Mouse (Mus musculus): Measurements from ENCODE around the gene Arhgef25.
"Not testable (repeated sequence)": the region's sequence is repeated elsewhere in the genome, so short reads cannot be mapped to it uniquely, and the experiment has no call there.

Gene Arhgef25

DNA sequence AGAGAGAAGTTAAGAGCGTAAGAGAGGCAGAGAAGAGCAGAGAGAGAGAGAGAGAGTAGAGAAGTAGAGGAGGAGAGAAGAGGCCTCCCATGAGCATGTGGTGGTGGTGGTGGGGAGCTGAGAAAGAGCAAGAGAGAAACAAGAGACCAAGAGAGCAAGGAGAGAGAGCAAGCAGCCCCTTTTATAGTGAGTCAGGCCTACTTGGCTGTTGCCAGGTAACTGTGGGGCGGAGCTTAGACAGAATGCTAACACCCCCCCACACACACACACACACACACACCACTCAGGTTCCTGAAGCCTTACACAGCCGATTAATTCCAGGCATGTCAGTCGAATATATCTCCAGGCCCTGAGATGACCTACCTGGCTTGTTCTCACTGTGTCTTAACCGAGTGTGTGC, 44.6 kb downstream of the Arhgef25 start:
- ATAC-seq (ENCODE audit: insufficient number of reproducible peaks, low FRiP score, low TSS enrichment) = no peak

DNA sequence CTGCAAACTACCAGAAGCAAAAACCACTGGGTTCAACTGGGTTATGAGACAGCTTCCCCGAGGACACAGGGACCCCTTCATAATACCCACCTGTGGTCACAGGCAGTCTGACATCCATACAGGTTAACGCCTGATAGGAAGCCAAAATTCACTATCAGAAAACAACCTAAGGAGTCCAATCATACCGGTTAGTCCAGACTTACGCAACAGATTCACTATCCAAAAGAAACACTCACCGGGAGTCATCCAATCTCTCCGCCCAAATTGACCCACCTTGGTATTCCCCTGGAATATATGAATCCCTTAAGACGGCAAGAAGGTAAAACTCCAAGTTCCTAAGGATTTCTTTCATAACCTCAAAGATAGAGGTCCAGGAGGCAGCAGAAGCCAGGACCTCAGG, 45.3 kb downstream of the Arhgef25 start:
- no peak for ATAC-seq (ENCODE audit: insufficient number of reproducible peaks, low FRiP score, low TSS enrichment)

DNA sequence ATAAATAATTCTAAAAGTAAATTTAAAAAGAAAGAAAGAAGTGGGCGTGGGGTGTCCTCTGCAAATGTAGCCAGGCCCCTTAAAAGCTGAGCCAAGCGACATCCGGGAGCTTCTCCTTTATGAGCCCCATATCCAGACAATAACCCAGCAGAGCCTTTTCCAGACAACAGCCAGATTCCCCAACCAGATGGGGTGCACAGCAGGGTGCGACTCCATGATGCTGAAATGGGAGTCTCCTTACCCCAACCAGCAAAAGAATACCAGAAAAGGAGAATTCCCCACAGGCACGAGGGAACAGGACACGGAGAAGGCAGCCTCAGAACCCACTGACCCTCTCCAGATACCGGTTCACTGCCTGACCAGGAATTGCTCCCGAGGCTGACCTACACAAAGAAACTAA, 46.7 kb downstream of the Arhgef25 start:
- no peak for ATAC-seq (ENCODE audit: insufficient number of reproducible peaks, low FRiP score, low TSS enrichment)

DNA sequence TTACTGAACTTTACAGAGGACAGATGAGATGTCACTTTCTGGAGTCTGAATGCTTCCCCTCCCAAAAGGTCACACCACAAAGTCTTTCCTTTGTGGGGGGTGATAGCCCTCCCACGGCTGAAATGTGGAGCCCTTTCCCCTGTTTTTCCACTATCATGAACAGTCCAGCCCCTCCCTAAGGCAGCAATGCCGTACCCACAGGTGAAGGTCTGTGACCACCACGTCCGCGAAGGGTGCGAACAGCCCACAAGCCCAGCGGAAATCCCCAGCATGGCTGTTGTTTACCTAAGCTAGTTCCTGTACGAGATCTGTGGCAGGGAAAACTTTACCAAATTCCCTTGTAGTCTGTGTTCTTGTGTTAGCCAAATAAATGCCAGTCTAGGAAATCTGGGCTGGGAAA, 48.4 kb downstream of the Arhgef25 start:
- no peak for ATAC-seq (ENCODE audit: insufficient number of reproducible peaks, low FRiP score, low TSS enrichment)

DNA sequence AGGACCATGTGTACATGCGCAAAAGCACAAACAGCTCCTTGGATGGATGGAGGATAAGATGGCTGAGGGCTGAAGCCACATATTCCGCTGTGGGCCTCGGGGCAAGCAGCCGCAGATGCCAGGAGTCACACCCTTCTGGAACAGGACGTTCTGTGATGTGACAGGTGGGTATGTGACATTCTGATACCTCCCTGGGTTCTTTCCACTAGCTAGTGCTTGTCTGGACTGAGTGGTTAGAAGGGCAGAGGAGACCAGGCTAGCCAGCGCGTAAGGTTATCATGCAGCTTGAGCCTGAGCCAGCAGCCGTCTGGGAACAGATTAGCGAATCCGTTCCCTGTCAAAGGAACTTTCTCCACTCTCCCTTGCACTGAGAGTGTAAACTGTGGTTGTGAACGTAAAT, 48.9 kb downstream of the Arhgef25 start:
- no peak for ATAC-seq (ENCODE audit: insufficient number of reproducible peaks, low FRiP score, low TSS enrichment)

DNA sequence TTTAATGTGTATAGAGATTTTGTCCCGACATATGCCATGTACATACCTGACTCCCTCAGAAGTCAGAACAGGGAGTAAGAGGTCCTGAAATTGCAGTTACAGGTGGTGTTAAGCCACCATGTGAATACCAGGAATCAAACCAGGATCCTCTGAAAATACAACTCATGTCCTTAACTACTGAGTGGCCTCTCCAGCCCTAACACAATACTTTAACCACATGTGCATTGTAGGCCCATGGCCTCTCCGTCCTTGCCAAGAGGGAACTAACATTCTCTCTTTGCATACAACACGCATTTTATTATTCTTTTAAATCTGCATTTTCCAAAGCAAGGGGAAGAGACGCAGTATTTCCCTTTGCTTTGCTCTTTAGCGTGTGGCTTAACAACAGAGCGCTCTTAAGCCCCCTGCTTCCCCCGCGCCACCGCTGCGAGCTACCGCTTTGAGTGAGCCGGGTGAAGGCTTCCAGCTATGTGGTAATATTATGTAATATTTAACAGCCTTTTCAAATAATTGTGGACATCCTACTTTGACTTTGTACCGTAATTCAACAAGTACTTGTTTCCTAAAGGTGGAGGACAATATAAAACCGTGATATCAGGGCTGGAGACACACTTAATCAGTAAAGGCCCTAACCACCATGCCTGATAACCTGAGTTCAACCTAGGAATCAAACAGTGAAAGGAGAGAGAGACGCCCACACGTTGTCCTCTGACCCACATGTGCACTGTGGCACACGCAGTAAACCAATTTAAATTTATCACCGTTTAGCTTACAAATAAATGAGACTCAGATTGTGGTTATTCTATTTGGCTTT, 51.3 kb downstream of the Arhgef25 start:
- ATAC-seq (ENCODE audit: insufficient number of reproducible peaks, low FRiP score, low TSS enrichment) = no peak

DNA sequence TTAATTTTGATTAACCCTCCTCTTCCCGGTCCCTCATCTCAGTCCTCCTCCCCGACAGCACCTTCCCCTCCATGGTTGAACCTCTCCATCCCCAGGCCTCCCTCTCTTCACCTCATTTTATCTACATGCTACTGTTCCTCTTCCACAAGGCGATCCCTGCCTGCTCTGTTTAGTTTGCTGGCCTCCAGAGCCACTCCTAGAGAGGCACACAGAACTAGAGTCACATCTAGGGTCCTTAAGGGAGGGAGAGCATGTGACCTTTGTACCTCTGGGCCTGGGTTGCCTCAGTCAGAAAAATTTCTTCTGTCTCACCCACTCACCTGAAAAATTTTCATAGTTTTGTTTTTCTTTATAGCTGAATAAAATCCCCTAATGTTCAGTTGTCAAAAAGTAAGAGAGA, 52.0 kb downstream of the Arhgef25 start:
- ATAC-seq (ENCODE audit: insufficient number of reproducible peaks, low FRiP score, low TSS enrichment) = no peak

DNA sequence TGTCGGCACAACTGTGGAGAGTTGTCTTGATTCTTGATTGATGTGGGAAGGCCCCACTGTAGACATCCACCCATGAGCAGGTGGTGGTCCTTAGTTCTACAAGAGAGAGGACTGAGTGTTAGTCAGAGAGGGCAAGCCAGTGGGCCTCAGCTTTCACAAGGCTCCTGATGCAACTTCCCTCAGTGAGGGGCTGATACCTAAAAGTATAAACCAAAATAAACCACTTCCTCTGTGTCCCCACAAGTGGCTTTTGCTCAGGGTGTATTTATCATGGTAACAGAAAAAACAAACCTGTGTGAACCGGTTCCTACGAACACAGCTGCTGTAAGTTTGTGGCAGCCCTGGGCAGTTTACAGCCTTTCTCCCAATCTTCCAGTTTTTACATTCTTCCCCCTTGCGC, 53.4 kb downstream of the Arhgef25 start:
- no peak for ATAC-seq (ENCODE audit: insufficient number of reproducible peaks, low FRiP score, low TSS enrichment)

DNA sequence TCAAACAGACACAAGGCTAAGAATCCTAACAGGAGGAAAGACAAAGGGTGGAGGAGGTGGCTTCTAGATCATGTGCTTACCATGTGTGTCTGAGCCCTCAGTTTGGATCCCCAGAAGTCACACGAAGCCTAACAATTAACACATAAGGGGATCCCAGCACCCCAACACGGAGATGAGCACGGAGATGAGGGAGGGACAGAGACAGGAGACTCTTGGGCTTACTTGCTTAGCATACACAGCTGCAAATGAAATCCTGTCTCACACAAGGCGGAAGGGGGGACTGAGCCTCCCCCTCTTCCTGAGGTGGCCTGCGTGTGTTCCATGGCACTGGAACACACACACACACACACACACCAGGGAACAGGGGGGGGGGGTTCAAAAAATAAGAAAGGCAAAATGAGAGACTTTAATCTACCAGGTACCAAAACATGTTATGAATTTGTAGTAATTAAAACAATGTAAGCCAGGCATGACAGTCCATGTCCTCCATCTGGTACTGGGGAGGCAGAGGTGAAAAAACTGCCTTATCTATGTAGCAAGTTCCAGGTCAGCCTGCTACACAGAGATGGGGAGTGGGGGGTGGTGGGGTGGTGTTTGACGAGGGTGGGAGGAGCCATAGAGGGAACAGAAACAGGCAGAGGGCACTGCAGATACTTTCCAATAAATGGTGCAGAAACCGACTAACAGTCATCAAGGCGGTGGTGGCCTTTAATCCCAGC, 54.6 kb downstream of the Arhgef25 start:
- no peak for ATAC-seq (ENCODE audit: insufficient number of reproducible peaks, low FRiP score, low TSS enrichment)

DNA sequence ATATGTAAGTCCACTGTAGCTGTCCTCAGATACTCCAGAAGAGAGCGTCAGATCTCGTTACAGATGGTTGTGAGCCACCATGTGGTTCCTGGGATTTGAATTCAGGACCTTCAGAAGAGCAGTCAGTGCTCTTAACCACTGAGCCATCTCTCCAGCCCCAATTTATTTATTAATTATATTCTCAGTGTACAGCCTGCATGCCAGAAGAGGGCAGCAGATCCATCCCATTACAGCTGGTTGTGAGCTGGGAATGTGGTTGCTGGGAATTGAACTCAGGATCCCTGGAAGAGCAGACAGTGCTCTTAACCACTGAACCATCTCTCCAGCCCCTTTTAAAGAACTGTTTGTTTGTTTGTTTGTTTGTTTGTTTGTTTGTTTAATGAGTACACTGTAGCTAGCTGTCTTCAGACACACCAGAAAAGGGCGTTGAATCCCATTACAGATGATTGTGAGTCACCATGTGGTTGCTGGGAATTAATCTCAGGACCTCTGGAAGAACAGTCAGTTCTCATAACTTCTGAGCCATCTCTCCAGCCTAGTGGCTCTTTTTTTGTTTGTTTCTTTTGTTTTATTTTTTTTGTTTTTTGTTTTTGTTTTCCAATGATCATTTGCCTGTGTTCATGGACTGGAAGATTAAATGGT, 55.4 kb downstream of the Arhgef25 start:
- ATAC-seq (ENCODE audit: insufficient number of reproducible peaks, low FRiP score, low TSS enrichment) = not testable (repeated sequence)
